Mouse (Mus musculus): ENCODE results near the gene Arhgap42. TPM values are rescaled to one million over a fixed set of nuclear protein-coding genes. Genes with fewer than 3 reads are reported as not detected.

Gene Arhgap42
- total RNA-seq, 2 experiments from 2014 or later, result 14.6 to 16.4 TPM

DNA sequence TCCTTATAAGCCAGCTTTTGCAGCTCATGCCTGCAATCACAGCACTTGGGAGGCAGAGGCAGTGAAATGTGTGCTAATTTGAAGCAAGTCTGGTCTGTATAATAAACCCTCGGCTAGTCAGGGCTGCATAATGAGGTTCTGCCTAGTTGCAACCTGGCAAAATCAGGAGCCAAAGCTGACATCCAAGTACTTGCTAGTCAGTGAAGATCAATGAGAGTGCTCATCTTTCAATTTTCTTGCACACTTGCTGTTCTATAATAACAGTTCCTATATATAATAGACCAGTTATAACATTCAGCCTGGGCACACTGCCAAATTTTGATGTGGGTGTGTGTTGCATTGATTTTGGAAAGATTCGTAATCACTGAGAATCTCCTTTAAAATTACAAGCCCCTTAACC lies 261.1 kb downstream of the Arhgap42 start:
- DNase-seq (ENCODE audit: extremely low spot score in 1 of 2, low spot score in 2 of 2), result peak; percentile 14 to 33
- no peak overlapping the region for H3K4me3 ChIP-seq
- TF ChIP-seq CTCF (IDR thresholded peaks at IDR 0.05), result no peak
- intact Hi-C loops (cut with DNase I), result loop anchor here (10.0 kb wide), 1 partner anchor 397 kb away; no protein-coding TSS in a partner anchor
- H3K27ac ChIP-seq, result no peak overlapping the region

DNA sequence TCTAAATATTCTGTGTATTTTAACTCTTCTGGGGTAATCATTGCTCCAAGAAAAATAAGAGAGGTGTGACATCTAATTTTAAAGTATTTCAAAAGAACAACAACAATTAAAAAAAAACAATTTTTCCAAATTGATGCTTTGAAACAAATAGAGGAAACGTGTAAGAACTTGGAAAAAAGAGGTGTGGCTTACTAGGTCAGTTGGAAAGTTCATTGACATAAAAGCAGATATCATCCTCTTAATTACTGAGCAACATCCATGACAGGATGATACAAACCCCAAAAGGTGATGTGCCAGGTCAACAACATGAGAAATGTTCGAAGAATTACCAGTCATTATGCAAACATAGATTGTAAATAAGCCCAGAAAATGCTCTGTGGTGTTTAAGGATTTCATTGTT lies 267.4 kb downstream of the Arhgap42 start, which contains the start of gene Gm16485:
Gene Gm16485 (plus strand): TSS at position 301 of the 400 bp plus-strand sequence.
- no peak within 1 kb of the TSS for H3K4me3 ChIP-seq
- H3K27ac ChIP-seq, result no peak within 1 kb of the TSS
- intact Hi-C loops (cut with DNase I), result loop anchor here (10.0 kb wide), 1 partner anchor 403 kb away; no protein-coding TSS in a partner anchor
- TF ChIP-seq CTCF (IDR thresholded peaks at IDR 0.05), result no peak
- DNase-seq (ENCODE audit: extremely low spot score in 1 of 2, low spot score in 2 of 2), result no peak

DNA sequence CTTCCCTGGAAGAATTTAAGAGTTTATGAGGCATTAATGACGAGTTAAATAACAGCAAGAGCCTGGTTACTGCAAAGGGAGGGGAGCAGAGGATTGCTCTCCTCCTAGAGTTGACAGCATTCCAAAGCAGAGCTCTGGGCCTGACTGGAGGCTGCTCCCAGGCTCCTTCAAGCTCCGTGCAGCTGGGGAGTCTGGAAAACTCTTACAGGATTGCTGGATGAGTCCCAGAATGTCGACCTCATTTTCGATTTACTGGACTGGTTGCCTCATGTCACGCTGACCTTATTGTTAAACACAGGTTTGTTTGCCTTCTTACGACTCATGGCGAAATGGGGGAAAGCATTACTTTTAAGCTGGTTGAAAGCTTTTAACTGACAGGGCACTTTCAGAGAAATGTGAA lies 268.7 kb downstream of the Arhgap42 start:
- Histone ChIP-seq H3K27ac (no peak overlapping the region), H3K4me3 (no peak overlapping the region)
- TF ChIP-seq CTCF (IDR thresholded peaks at IDR 0.05), result no peak
- DNase-seq (ENCODE audit: extremely low spot score in 1 of 2, low spot score in 2 of 2), result no peak
- intact Hi-C loops (cut with DNase I), result loop anchor here (10.0 kb wide), 1 partner anchor 405 kb away; no protein-coding TSS in a partner anchor

DNA sequence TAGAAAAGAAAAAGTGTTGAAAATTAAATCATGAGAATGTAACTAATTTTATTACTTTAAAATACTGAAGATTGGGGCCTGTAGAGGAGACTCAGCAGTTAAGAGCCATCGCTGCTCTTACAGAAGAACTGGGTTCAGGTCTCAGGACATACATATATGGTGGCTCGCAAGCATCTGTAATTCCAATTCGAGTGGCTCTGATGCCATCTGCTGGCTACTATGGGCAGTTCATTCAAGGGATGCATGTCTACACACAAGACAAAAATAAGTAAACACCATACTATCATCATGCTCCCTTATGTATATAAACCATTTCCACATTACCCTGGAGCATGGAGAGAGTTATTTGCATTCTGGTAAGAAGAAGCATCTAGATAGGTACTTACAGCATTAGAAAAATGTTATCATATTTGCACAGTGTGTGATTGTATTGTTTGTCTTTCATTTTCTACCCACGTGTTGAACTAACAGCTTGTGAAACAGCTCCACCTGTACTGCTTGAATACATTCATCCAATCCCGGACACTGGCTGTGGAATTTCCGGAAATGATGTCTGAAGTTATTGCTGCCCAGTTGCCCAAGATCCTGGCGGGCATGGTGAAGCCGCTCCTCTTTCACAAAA lies 274.3 kb downstream of the Arhgap42 start:
- TF ChIP-seq CTCF (IDR thresholded peaks at IDR 0.05), result peak; percentile 72
- peak; percentile 18 to 33 for DNase-seq (ENCODE audit: extremely low spot score in 1 of 2, low spot score in 2 of 2)
- H3K4me3 ChIP-seq, result no peak overlapping the region
- intact Hi-C loops (cut with DNase I), result loop anchor here (1.0 kb wide), 2 partner anchors 264 to 738 kb away; no protein-coding TSS in a partner anchor
- H3K27ac ChIP-seq, result no peak overlapping the region

GRCm38 (mm10) chr9:8953306-8953705 lies 285.6 kb downstream of the Arhgap42 start:
- TF ChIP-seq CTCF (IDR thresholded peaks at IDR 0.05), result no peak
- Histone ChIP-seq H3K4me3 (no peak overlapping the region), H3K27ac (no peak overlapping the region)
- intact Hi-C loops (cut with DNase I), result no loop called here
- no peak for DNase-seq (ENCODE audit: extremely low spot score in 1 of 2, low spot score in 2 of 2)

All from left cerebral cortex, adult 2 months (tissue).